Mouse (Mus musculus): ENCODE data around the gene Znrd1.
"Not testable (repeated sequence)": the region's sequence is repeated elsewhere in the genome, so short reads cannot be mapped to it uniquely, and the experiment has no call there.

The Znrd1 gene

GRCm38 (mm10) chr17:36957999-36958743, at the start of gene Znrd1, which contains the start of gene Znrd1as:
Gene Znrd1 (minus strand): TSS chr17:36958559.
Gene Znrd1as (plus strand): TSS chr17:36958592.
- peak; percentile 93 to 94 for DNase-seq (ENCODE audit: low spot score in 2 of 2)

- no peak for DNase-seq (ENCODE audit: low spot score in 2 of 2)
Measured at GRCm38 (mm10) chr17:37003366-37003765, 45.0 kb upstream of the Znrd1 start.

- DNase-seq (ENCODE audit: low spot score in 2 of 2): peak in 1 of 2 experiments; percentile 35
Measured at GRCm38 (mm10) chr17:37002364-37003330, 44.3 kb upstream of the Znrd1 start.

- no peak for DNase-seq (ENCODE audit: low spot score in 2 of 2)
Measured at GRCm38 (mm10) chr17:37000863-37001262, 42.5 kb upstream of the Znrd1 start, which contains the start of gene Zfp57. Gene Zfp57 (plus strand): TSS chr17:37001163.

- no peak for DNase-seq (ENCODE audit: low spot score in 2 of 2)
Measured at GRCm38 (mm10) chr17:36998477-36998876, 40.1 kb upstream of the Znrd1 start.

- peak; percentile 35 to 69 for DNase-seq (ENCODE audit: low spot score in 2 of 2)
Measured at GRCm38 (mm10) chr17:36997033-36997735, 38.8 kb upstream of the Znrd1 start.

GRCm38 (mm10) chr17:36995448-36995847, 37.1 kb upstream of the Znrd1 start:
- no peak for DNase-seq (ENCODE audit: low spot score in 2 of 2)

GRCm38 (mm10) chr17:36994528-36994927, 36.2 kb upstream of the Znrd1 start:
- no peak for DNase-seq (ENCODE audit: low spot score in 2 of 2)

GRCm38 (mm10) chr17:36993770-36994325, 35.5 kb upstream of the Znrd1 start:
- DNase-seq (ENCODE audit: low spot score in 2 of 2): no peak

GRCm38 (mm10) chr17:36992336-36993104, 34.2 kb upstream of the Znrd1 start:
- no peak for DNase-seq (ENCODE audit: low spot score in 2 of 2)

GRCm38 (mm10) chr17:36990630-36991029, 32.3 kb upstream of the Znrd1 start:
- not testable (repeated sequence) for DNase-seq (ENCODE audit: low spot score in 2 of 2)

GRCm38 (mm10) chr17:36989437-36989836, 31.1 kb upstream of the Znrd1 start, which contains the start of gene H2-M5:
Gene H2-M5 (minus strand): TSS chr17:36989537.
- DNase-seq (ENCODE audit: low spot score in 2 of 2): no peak

- no peak for DNase-seq (ENCODE audit: low spot score in 2 of 2)
Measured at GRCm38 (mm10) chr17:36988475-36988874, 30.1 kb upstream of the Znrd1 start.

- no peak for DNase-seq (ENCODE audit: low spot score in 2 of 2)
Measured at GRCm38 (mm10) chr17:36982253-36983155, 24.1 kb upstream of the Znrd1 start.

- DNase-seq (ENCODE audit: low spot score in 2 of 2): no peak
Measured at GRCm38 (mm10) chr17:36981845-36982244, 23.5 kb upstream of the Znrd1 start.

- DNase-seq (ENCODE audit: low spot score in 2 of 2): peak in 1 of 2 experiments; percentile 17
Measured at GRCm38 (mm10) chr17:36981221-36981813, 23.0 kb upstream of the Znrd1 start, which contains the start of gene 2410137M14Rik. Gene 2410137M14Rik (minus strand): TSS chr17:36981237.

GRCm38 (mm10) chr17:36973271-36973787, 15.0 kb upstream of the Znrd1 start:
- DNase-seq (ENCODE audit: low spot score in 2 of 2): no peak

GRCm38 (mm10) chr17:36972791-36973190, 14.4 kb upstream of the Znrd1 start:
- DNase-seq (ENCODE audit: low spot score in 2 of 2): no peak
